19 mouse cellular contexts compared by ENCODE assay signal in genomic region chr19:54391406-54391805, GRCm38 (mm10).
"Had no signal": no experiment of that assay in that cellular context is flagged by ENCODE, and none has a peak within 500 bp of the region (broad histone marks: within the 10 kb centered on the region; RNA-seq: fewer than 3 reads in every experiment).

No protein-coding gene starts in this region.

- H3K4me1 ChIP-seq: kidney, embryonic 15.5 days; liver, embryonic 15.5 days; neural tube, embryonic 15.5 days had no signal

- H3K4me3 ChIP-seq: kidney, embryonic 15.5 days; left cerebral cortex, adult 2 months; limb, embryonic 12.5 days; liver, embryonic 15.5 days; midbrain, embryonic 10.5 days; myocyte; neural tube, embryonic 15.5 days had no signal

- H3K27ac ChIP-seq: kidney, embryonic 15.5 days; left cerebral cortex, adult 2 months; limb, embryonic 12.5 days; liver, embryonic 15.5 days; midbrain, embryonic 10.5 days; neural tube, embryonic 15.5 days; stomach, postnatal 0 days had no signal

- H3K9ac ChIP-seq: kidney, embryonic 15.5 days; limb, embryonic 12.5 days; liver, embryonic 15.5 days; neural tube, embryonic 15.5 days had no signal

- H3K27me3 ChIP-seq: kidney, embryonic 15.5 days; limb, embryonic 12.5 days; liver, embryonic 15.5 days; neural tube, embryonic 15.5 days had no signal

- ATAC-seq: lung, postnatal 0 days had no signal

- H3K9me3 ChIP-seq: kidney, embryonic 15.5 days; limb, embryonic 12.5 days; liver, embryonic 15.5 days; midbrain, embryonic 10.5 days; neural tube, embryonic 15.5 days had no signal

- H3K4me2 ChIP-seq: kidney, embryonic 15.5 days; limb, embryonic 12.5 days; liver, embryonic 11.5 days; liver, embryonic 15.5 days; neural tube, embryonic 15.5 days had no signal

- DNase-seq: kidney, adult 2 months; kidney, postnatal 14 days; lung, adult 2 months; lung, postnatal 36 days; midbrain, embryonic 14.5 days; right cerebral cortex, adult 18-20 months; right cerebral cortex, postnatal 25 days; thymus, adult 18-20 months; thymus, postnatal 14 days had no signal

- H3K36me3 ChIP-seq: kidney, embryonic 15.5 days; limb, embryonic 12.5 days; liver, embryonic 15.5 days; midbrain, embryonic 10.5 days; neural tube, embryonic 15.5 days had no signal
